Mouse (Mus musculus): Measurements from ENCODE around the gene Ciita.
A peak's percentile ranks its signal among the peaks of the same experiment; 100 is the strongest.

Gene Ciita

GRCm38 (mm10) chr16:10479857-10480256, at the start of gene Ciita:
Gene Ciita (plus strand): TSS chr16:10480059.
- DNase-seq (ENCODE audit: low read depth, low spot score): no peak

GRCm38 (mm10) chr16:10431911-10432310, 47.9 kb upstream of the Ciita start:
- DNase-seq (ENCODE audit: low read depth, low spot score): no peak

- no peak for DNase-seq (ENCODE audit: low read depth, low spot score)
These were observed 47.5 kb upstream of the Ciita start for GRCm38 (mm10) chr16:10432387-10432786.

- DNase-seq (ENCODE audit: low read depth, low spot score): no peak
These were observed 46.5 kb upstream of the Ciita start for GRCm38 (mm10) chr16:10433344-10433743.

- DNase-seq (ENCODE audit: low read depth, low spot score): no peak
These were observed 43.7 kb upstream of the Ciita start for GRCm38 (mm10) chr16:10436166-10436565.

- DNase-seq (ENCODE audit: low read depth, low spot score): no peak
These were observed 41.8 kb upstream of the Ciita start for GRCm38 (mm10) chr16:10438055-10438454.

GRCm38 (mm10) chr16:10441328-10441727, 38.5 kb upstream of the Ciita start:
- DNase-seq (ENCODE audit: low read depth, low spot score): no peak

GRCm38 (mm10) chr16:10441761-10442160, 38.1 kb upstream of the Ciita start:
- DNase-seq (ENCODE audit: low read depth, low spot score): no peak

GRCm38 (mm10) chr16:10443723-10444122, 36.1 kb upstream of the Ciita start:
- DNase-seq (ENCODE audit: low read depth, low spot score): no peak

- no peak for DNase-seq (ENCODE audit: low read depth, low spot score)
These were observed 33.1 kb upstream of the Ciita start for GRCm38 (mm10) chr16:10446573-10447263.

GRCm38 (mm10) chr16:10447264-10447594, 32.6 kb upstream of the Ciita start, which contains the start of gene Tvp23a:
Gene Tvp23a (minus strand): TSS chr16:10447362.
- DNase-seq (ENCODE audit: low read depth, low spot score): peak; percentile 76

- DNase-seq (ENCODE audit: low read depth, low spot score): no peak
These were observed 32.1 kb upstream of the Ciita start for GRCm38 (mm10) chr16:10447781-10448180.

- DNase-seq (ENCODE audit: low read depth, low spot score): no peak
These were observed 30.9 kb upstream of the Ciita start for GRCm38 (mm10) chr16:10448931-10449330.

- no peak for DNase-seq (ENCODE audit: low read depth, low spot score)
These were observed 28.0 kb upstream of the Ciita start for GRCm38 (mm10) chr16:10451906-10452305.

- no peak for DNase-seq (ENCODE audit: low read depth, low spot score)
These were observed 27.4 kb upstream of the Ciita start for GRCm38 (mm10) chr16:10452445-10452896.

GRCm38 (mm10) chr16:10453872-10454582, 25.8 kb upstream of the Ciita start:
- no peak for DNase-seq (ENCODE audit: low read depth, low spot score)

GRCm38 (mm10) chr16:10454583-10454974, 25.3 kb upstream of the Ciita start:
- no peak for DNase-seq (ENCODE audit: low read depth, low spot score)

- no peak for DNase-seq (ENCODE audit: low read depth, low spot score)
These were observed 19.7 kb upstream of the Ciita start for GRCm38 (mm10) chr16:10460188-10460587.

GRCm38 (mm10) chr16:10461178-10461577, 18.7 kb upstream of the Ciita start:
- no peak for DNase-seq (ENCODE audit: low read depth, low spot score)

GRCm38 (mm10) chr16:10465011-10465681, 14.7 kb upstream of the Ciita start:
- DNase-seq (ENCODE audit: low read depth, low spot score): no peak

GRCm38 (mm10) chr16:10467391-10468107, 12.3 kb upstream of the Ciita start:
- peak; percentile 42 for DNase-seq (ENCODE audit: low read depth, low spot score)

GRCm38 (mm10) chr16:10468201-10468600, 11.7 kb upstream of the Ciita start:
- DNase-seq (ENCODE audit: low read depth, low spot score): no peak

All from WW6 (cell line).